Mouse (Mus musculus) layer of hippocampus, postnatal 36 days (tissue): ENCODE measurements around the gene Vmn1r218. TPM values are rescaled to one million over a fixed set of nuclear protein-coding genes. Genes with fewer than 3 reads are reported as not detected.
A peak's percentile ranks its signal among the peaks of the same experiment; 100 is the strongest.
"Not testable (repeated sequence)": the region's sequence is repeated elsewhere in the genome, so short reads cannot be mapped to it uniquely, and the experiment has no call there.

Source experiments
- DNase-seq, 2 experiments: peaks; one replicate each; pipeline ENCODE4 v3.0.0; 2022
- total RNA-seq, 2 experiments: library from RNA; stranded (reverse); gene quantifications; 2 replicates each; pipeline ENCODE4 v1.2.3; 2021

Vmn1r218 gene
- total RNA-seq, result not detected

GRCm38 (mm10) chr13:23133099-23133498 lies at the start of gene Vmn1r218:
Gene Vmn1r218 (plus strand): TSS chr13:23133155.
- DNase-seq, result no peak

- DNase-seq, result no peak
Observed at GRCm38 (mm10) chr13:23094386-23094785, 38.6 kb upstream of the Vmn1r218 start.

DNA sequence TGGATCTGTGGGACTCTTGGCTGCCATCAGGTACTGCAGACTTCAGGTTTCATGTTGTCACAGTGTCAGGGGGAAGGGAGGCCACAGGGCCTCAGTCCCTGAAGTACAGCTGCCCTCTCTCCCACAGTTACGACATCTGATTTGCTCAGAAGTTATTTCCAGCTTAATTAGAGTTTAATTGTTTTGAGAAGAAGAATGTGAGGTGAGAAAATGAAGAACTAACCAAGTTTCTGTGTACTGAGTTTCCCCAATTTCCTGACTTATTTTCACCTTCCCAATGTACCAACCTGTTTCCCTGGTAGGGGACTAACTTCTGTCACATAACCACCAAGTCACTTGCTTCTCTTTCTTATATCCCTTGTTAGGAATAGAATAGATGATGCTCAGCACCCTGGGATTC lies 14.8 kb upstream of the Vmn1r218 start, which contains the start of gene Vmn1r217:
TSS of gene Vmn1r217 (minus strand) at position 101 of the 400 bp plus-strand sequence.
- DNase-seq, result not testable (repeated sequence)

GRCm38 (mm10) chr13:23120611-23121010 lies 12.3 kb upstream of the Vmn1r218 start:
- no peak for DNase-seq

DNA sequence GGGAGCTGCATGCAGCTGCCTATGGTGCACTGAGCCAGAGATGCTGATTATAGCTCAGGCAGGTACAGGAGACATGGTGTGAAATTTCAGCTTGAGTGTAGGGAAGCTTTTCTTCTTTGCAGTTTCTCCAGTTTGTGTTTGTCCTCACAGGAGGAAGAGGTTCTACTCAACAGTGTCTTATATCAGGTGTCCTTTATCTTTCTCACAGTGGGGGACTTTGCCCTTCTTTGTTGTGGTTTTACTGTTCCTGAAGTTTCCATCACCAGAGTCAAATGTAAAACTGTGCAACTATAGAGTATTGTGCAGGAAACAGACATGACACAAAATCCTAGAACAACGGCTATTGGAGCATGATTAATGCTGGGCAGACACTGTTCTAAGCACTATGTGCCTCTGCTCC lies 546 bp downstream of the Vmn1r218 start:
- no peak for DNase-seq

DNA sequence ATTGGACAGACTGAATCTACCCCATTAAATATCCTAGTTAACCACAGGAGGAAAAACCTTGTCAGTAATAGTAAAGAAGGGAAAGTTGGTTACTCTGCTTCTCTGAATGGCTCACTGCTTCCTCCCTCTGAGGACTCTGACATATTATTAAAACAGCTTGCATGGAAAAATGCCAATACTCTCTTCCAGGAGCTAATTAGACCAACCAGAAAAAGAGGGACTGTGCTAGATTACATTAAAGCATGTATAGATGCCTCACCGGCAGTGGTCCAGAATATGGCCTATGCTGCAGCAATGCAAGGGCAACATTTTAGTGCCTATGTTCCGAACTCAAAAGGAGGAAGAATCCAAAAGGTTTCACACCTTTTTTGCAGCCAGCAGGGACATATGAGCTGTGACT lies 5.9 kb downstream of the Vmn1r218 start:
- peak; percentile 5 to 11 for DNase-seq

DNA sequence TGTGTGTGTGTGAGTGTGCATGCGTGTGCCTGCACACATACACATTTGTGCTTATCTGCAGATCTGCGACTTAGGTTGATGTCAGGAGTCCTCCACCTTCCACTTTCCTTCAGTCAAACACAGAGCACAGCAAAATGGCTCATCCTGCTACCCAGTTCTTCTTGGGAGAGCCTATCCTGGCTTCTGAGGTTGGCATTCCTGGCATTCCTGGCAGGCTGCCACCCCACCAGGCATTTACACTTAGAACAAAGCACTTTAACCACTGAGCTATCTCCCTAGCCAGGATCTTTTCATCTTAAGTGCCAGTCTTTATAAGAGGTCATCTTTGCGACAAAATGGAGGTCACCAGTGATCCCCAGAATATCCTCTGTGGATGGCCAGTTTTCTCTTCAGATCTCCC lies 24.9 kb downstream of the Vmn1r218 start:
- no peak for DNase-seq

DNA sequence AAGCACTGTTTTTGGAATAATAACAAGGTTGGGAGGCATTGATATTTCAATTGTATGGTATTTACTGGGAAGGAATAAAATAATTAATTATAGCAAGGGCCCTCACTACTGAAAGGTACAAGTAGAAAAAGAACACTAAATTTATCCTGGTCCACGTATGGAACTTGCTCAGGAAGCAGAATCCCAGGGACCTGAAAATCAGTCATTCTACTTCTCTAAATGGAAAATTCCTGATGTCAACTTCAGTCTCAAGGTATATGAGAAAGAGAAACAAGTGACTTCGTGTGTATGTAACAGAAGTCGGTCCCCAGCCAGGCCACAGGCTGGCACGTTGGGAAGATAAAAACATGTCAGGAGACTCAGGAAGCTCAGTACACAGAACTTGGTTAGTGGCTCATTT lies 26.1 kb downstream of the Vmn1r218 start, which contains the start of gene Vmn1r219:
TSS of gene Vmn1r219 (plus strand) at position 301 of the 400 bp plus-strand sequence.
- no peak for DNase-seq

DNA sequence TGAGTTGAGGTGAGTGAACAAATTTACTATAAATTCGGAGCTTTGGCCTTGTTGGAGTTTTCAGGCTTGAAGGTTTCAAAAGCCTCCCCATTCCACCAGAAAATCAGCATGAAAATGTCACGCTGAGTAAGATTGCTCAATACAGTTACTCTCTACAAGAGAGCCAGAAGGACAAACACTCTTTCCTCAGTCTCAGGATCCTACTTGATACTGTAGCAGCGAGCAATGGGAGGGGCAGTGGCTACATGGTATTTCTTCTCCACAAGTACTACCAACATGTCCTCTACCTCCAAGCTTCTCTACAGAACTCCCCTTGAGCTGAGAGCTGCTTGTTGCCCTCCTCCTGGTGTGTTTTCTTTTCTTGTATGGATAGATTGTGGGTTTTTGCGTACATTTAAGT lies 33.5 kb downstream of the Vmn1r218 start:
- DNase-seq, result not testable (repeated sequence)

DNA sequence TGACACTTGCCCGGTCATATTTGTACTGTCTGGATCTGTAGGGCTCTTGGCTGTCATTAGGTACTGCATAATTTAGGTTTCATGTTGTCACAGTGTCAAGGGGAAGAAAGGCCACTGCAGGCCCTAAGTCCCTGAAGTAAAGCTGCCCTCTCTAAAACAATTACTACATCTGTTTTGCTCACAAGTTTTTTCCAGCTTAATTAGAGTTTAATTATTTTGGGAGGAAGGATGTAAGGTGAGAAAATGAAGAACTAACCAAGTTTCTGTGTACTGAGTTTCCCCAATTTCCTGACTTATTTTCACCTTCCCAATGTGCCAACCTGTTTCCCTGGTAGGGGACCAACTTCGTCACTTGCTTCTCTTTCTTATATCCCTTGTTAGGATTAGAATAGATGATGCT lies 54.9 kb downstream of the Vmn1r218 start, which contains the start of gene Vmn1r220:
TSS of gene Vmn1r220 (minus strand) at position 101 of the 400 bp plus-strand sequence.
- no peak for DNase-seq

Other genes starting within 250 kb of the Vmn1r218 start
- gene Vmn1r212, start 248.9 kb upstream of the Vmn1r218 start, total RNA-seq, result not detected
- not detected for gene Vmn1r213, start 125.5 kb upstream of the Vmn1r218 start, total RNA-seq
- not detected for gene Vmn1r214, start 102.7 kb upstream of the Vmn1r218 start, total RNA-seq
- not detected for gene Vmn1r215, start 65.1 kb upstream of the Vmn1r218 start, total RNA-seq
- gene Vmn1r217, start 14.9 kb upstream of the Vmn1r218 start, total RNA-seq, result not detected
- not detected for gene Vmn1r219, start 26.2 kb downstream of the Vmn1r218 start, total RNA-seq
- not detected for gene Vmn1r220, start 54.8 kb downstream of the Vmn1r218 start, total RNA-seq
- not detected for gene Vmn1r221, start 81.0 kb downstream of the Vmn1r218 start, total RNA-seq
- not detected for gene Vmn1r222, start 102.8 kb downstream of the Vmn1r218 start, total RNA-seq
- not detected for gene Vmn1r223, start 114.0 kb downstream of the Vmn1r218 start, total RNA-seq
- 10 to 100 TPM; 37.7 to 38.8 TPM for gene Zfp322a, start 236.1 kb downstream of the Vmn1r218 start, total RNA-seq